Mouse (Mus musculus) olfactory bulb, adult 2 months (tissue): Measurements from ENCODE around the gene Olfr279.

Source experiments
- CTCF ChIP-seq: fragments of 200-500 bp; IDR thresholded peaks from 2 replicates; pipeline ENCODE4 v1.5.1; 2012; ENCODE audit warnings: low read depth, mild to moderate bottlenecking, low read length, moderate library complexity; ENCODE audit not compliant: insufficient read depth
- POLR2A ChIP-seq: fragments of 200-500 bp; IDR thresholded peaks from 2 replicates; pipeline ENCODE4 v1.6.1; 2012; ENCODE audit warnings: mild to moderate bottlenecking, low read depth, low read length, moderate library complexity; ENCODE audit not compliant: insufficient read depth

DNA sequence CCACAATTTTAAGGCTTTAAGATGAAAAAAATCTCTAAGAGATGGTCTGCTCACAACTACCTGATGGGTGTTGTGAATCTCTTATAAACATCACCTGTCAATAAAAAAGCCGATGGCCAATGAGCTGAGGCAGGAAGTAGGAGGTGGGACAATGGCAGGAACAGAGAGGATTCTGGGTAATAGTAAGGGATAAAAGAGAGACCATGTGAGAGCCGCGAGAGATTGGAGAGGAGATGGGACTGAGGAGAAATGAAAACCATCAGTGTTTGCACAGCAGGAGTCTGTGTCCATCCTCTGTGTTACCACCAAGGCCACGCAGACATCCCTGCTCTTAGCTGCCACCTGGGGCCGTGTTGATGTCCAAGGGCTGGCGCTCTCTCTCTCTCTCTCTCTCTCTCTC, 15.1 kb downstream of the Olfr279 start:
- TF ChIP-seq CTCF (no peak), POLR2A (no peak)
